Mouse (Mus musculus): ENCODE results near the gene Yes1.

DNA sequence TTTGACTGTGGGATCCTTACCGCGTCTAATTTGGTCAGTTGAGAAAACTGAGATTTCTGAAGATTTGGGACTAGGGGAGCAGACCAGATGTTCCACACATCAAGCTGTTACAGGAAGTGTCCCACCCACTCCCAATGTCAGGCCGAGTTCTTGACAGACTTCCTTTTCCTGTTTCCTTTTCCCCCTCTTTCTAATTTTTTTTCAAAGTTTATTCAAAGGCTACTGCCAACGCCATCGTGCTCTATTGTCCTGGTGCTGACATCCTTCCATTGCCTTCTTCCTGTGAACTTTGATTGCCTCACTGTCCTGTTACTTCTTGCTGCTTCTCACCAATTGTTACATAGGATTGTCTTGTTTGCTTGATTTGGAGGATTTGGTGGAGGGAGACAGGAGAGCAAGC is 16.6 kb upstream of the Yes1 start:
- TF ChIP-seq CTCF (IDR thresholded peaks at IDR 0.05; ENCODE audit: low read depth), result no peak
- TF ChIP-seq EP300 (IDR thresholded peaks at IDR 0.05; ENCODE audit: low read depth), result peak; percentile 27; the same call in 1 of the 2 replicates
